Mouse (Mus musculus) lung, postnatal 0 days (tissue): Measurements from ENCODE around the gene Itgb4.

Source experiments
- CTCF ChIP-seq: IDR thresholded peaks from 2 replicates; pipeline ENCODE4 v1.5.1; 2016; ENCODE audit warnings: antibody characterized with exemption, mild to moderate bottlenecking
- EP300 ChIP-seq: IDR thresholded peaks from 2 replicates; pipeline ENCODE4 v1.6.1; 2016; ENCODE audit warnings: antibody characterized with exemption, mild to moderate bottlenecking, control low read depth

- TF ChIP-seq CTCF (no peak), EP300 (no peak)
Measured at GRCm38 (mm10) chr11:115950719-115951118, 23.8 kb upstream of the Itgb4 start.
